Mouse (Mus musculus): ENCODE results near the gene Stat5a. TPM values are rescaled to one million over a fixed set of nuclear protein-coding genes. Genes with fewer than 3 reads are reported as not detected.

The Stat5a gene
- polyA plus RNA-seq, 1 experiment from 2014 or later: 4.0 TPM

- 0 out of 2 replicates have a peak overlapping the region, but pooled peaks have one; percentile 6 for H3K4me2 ChIP-seq
- no peaks in the 10 kb centered on the region for H3K36me3 ChIP-seq
- peaks cover 11% of the 10 kb centered on the region for H3K4me1 ChIP-seq (replicated peaks)
- no peak for ATAC-seq (ENCODE audit: insufficient number of reproducible peaks, insufficient read depth, low FRiP score, low TSS enrichment, low read depth)
- H3K27me3 ChIP-seq: peaks cover 65% of the 10 kb centered on the region
- H3K4me3 ChIP-seq (replicated peaks): no peak overlapping the region
- no peak overlapping the region for H3K27ac ChIP-seq
- no peak overlapping the region for H3K9ac ChIP-seq (replicated peaks)
- WGBS: 83% methylated on average over 7 of the region's 7 CpGs
- H3K9me3 ChIP-seq: no peaks in the 10 kb centered on the region
Measured at GRCm38 (mm10) chr11:100861335-100861734, 2.2 kb downstream of the Stat5a start.

GRCm38 (mm10) chr11:100861836-100862235 is 2.7 kb downstream of the Stat5a start:
- no peaks in the 10 kb centered on the region for H3K36me3 ChIP-seq
- no peak for ATAC-seq (ENCODE audit: insufficient number of reproducible peaks, insufficient read depth, low FRiP score, low TSS enrichment, low read depth)
- peaks cover 11% of the 10 kb centered on the region for H3K4me1 ChIP-seq (replicated peaks)
- peaks cover 61% of the 10 kb centered on the region for H3K27me3 ChIP-seq
- no peak overlapping the region for H3K4me3 ChIP-seq (replicated peaks)
- 19% methylated on average over 3 of the region's 3 CpGs for WGBS
- H3K9ac ChIP-seq (replicated peaks): no peak overlapping the region
- no peaks in the 10 kb centered on the region for H3K9me3 ChIP-seq
- H3K27ac ChIP-seq: no peak overlapping the region
- H3K4me2 ChIP-seq: 0 out of 2 replicates have a peak overlapping the region, but pooled peaks have one; percentile 6

GRCm38 (mm10) chr11:100863141-100863540 is 4.0 kb downstream of the Stat5a start:
- Histone ChIP-seq H3K4me3 (replicated peaks) (no peak overlapping the region), H3K4me2 (no peak overlapping the region), H3K36me3 (no peaks in the 10 kb centered on the region), H3K27ac (no peak overlapping the region), H3K27me3 (peaks cover 56% of the 10 kb centered on the region), H3K9me3 (no peaks in the 10 kb centered on the region), H3K9ac (replicated peaks) (no peak overlapping the region), H3K4me1 (replicated peaks) (peaks cover 11% of the 10 kb centered on the region)
- WGBS: 85% methylated on average over 10 of the region's 10 CpGs
- ATAC-seq (ENCODE audit: insufficient number of reproducible peaks, insufficient read depth, low FRiP score, low TSS enrichment, low read depth): no peak

GRCm38 (mm10) chr11:100865618-100866017 is 6.5 kb downstream of the Stat5a start:
- H3K27me3 ChIP-seq: peaks cover 31% of the 10 kb centered on the region
- no peak for ATAC-seq (ENCODE audit: insufficient number of reproducible peaks, insufficient read depth, low FRiP score, low TSS enrichment, low read depth)
- H3K9ac ChIP-seq (replicated peaks): no peak overlapping the region
- H3K36me3 ChIP-seq: no peaks in the 10 kb centered on the region
- H3K27ac ChIP-seq: no peak overlapping the region
- H3K4me3 ChIP-seq (replicated peaks): no peak overlapping the region
- H3K4me1 ChIP-seq (replicated peaks): peaks cover 11% of the 10 kb centered on the region
- 85% methylated on average over 7 of the region's 7 CpGs for WGBS
- no peak overlapping the region for H3K4me2 ChIP-seq
- no peaks in the 10 kb centered on the region for H3K9me3 ChIP-seq

GRCm38 (mm10) chr11:100870256-100870967 is 11.3 kb downstream of the Stat5a start:
- 89% methylated on average over 10 of the region's 10 CpGs for WGBS

DNA sequence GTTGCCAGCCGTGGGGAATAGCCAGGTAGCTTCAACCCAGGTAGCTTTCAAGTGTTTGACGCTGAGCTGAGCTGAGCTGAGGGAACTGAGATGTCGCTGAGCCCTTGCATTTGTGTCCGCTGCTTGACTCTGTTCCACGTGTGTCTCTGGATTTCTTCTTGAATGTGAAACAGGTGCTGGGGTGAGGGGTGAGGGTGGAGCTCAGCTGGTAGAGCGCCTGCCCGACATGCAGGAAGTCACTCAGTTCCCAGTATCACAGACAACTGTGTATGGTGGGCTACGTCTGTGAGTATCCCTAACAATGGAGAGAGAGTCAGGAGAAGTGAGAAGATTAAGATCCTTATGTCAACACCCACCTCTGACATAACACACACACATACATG is 11.8 kb downstream of the Stat5a start:
- ATAC-seq (ENCODE audit: insufficient number of reproducible peaks, insufficient read depth, low FRiP score, low TSS enrichment, low read depth): no peak
- Histone ChIP-seq H3K4me3 (replicated peaks) (no peak overlapping the region), H3K9me3 (no peaks in the 10 kb centered on the region), H3K36me3 (no peaks in the 10 kb centered on the region), H3K9ac (replicated peaks) (no peak overlapping the region), H3K4me1 (replicated peaks) (no peaks in the 10 kb centered on the region), H3K27me3 (no peaks in the 10 kb centered on the region; the same call in 1 of the 2 replicates), H3K4me2 (no peak overlapping the region), H3K27ac (no peak overlapping the region)
- WGBS: 71% methylated on average over 8 of the region's 8 CpGs

More at GRCm38 (mm10) chr11:100870256-100870967, 11.3 kb downstream of the Stat5a start:
- Histone ChIP-seq H3K36me3 (no peaks in the 10 kb centered on the region), H3K27me3 (no peaks in the 10 kb centered on the region; the same call in 1 of the 2 replicates), H3K4me3 (replicated peaks) (no peak overlapping the region), H3K27ac (no peak overlapping the region), H3K4me2 (no peak overlapping the region), H3K9me3 (no peaks in the 10 kb centered on the region), H3K9ac (replicated peaks) (no peak overlapping the region), H3K4me1 (replicated peaks) (no peaks in the 10 kb centered on the region)
- ATAC-seq (ENCODE audit: insufficient number of reproducible peaks, insufficient read depth, low FRiP score, low TSS enrichment, low read depth): no peak

DNA sequence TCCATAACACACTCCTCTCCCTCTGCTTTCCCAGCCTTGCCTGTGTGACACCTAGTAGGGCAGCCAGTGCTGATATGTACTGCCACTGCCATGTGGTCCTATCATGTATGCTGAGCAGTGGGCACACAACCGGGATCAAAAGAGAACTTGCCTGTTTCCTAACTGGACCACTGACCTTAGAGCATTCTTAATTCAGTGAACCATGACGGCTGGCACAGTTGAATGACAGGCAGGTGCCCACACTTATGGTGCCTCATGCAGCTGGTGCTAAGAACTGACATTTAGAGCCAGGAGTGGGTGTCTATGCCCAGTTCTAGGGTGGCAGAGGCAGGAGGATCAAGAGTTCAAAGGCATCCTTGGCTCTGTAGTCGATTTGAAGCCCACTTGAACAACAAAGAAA is 16.6 kb downstream of the Stat5a start:
- H3K36me3 ChIP-seq: no peaks in the 10 kb centered on the region
- no peak overlapping the region for H3K4me3 ChIP-seq (replicated peaks)
- WGBS: 72% methylated on average over 3 of the region's 3 CpGs
- H3K4me1 ChIP-seq (replicated peaks): no peaks in the 10 kb centered on the region
- H3K4me2 ChIP-seq: no peak overlapping the region
- no peak overlapping the region for H3K9ac ChIP-seq (replicated peaks)
- no peaks in the 10 kb centered on the region for H3K9me3 ChIP-seq
- H3K27me3 ChIP-seq: no peaks in the 10 kb centered on the region; the same call in 1 of the 2 replicates
- H3K27ac ChIP-seq: no peak overlapping the region
- no peak for ATAC-seq (ENCODE audit: insufficient number of reproducible peaks, insufficient read depth, low FRiP score, low TSS enrichment, low read depth)

DNA sequence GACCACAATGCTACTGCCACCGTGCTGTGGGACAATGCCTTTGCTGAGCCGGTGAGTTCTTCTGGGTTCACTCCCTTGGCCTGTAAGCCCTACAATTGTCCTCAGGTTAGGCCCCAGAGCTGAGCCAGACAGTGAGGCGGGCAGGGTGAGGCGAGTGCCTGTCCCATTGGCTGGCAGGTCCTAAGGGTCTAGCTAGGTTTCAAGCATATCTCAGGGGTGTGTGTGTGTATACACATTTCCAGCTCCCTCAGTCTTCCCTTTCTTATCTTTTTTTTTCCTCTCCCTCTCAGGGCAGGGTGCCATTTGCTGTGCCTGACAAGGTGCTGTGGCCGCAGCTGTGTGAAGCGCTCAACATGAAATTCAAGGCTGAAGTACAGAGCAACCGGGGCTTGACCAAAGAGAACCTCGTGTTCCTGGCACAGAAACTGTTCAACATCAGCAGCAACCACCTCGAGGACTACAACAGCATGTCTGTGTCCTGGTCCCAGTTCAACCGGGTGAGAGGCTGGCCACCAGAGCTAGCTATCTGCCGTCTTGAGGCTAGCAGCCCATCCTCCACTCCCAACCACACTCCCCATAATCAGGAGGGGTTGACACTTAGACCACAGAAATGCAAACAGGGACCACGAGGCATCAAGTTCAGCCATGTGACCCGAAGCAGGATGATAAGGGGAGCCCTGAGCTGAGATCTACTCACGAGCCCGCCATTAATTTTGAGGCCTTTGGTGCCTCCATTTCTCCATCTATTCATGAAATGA is 20.3 kb downstream of the Stat5a start:
- H3K27ac ChIP-seq: no peak overlapping the region
- no peak overlapping the region for H3K9ac ChIP-seq (replicated peaks)
- H3K4me2 ChIP-seq: no peak overlapping the region
- H3K9me3 ChIP-seq: no peaks in the 10 kb centered on the region
- no peaks in the 10 kb centered on the region for H3K36me3 ChIP-seq
- no peaks in the 10 kb centered on the region for H3K27me3 ChIP-seq
- 83% methylated on average over 15 of the region's 15 CpGs for WGBS
- H3K4me3 ChIP-seq (replicated peaks): no peak overlapping the region
- ATAC-seq (ENCODE audit: insufficient number of reproducible peaks, insufficient read depth, low FRiP score, low TSS enrichment, low read depth): no peak
- no peaks in the 10 kb centered on the region for H3K4me1 ChIP-seq (replicated peaks)

- no peaks in the 10 kb centered on the region for H3K9me3 ChIP-seq
- ATAC-seq (ENCODE audit: insufficient number of reproducible peaks, insufficient read depth, low FRiP score, low TSS enrichment, low read depth): no peak
- no peak overlapping the region for H3K4me3 ChIP-seq (replicated peaks)
- H3K9ac ChIP-seq (replicated peaks): no peak overlapping the region
- H3K27ac ChIP-seq: no peak overlapping the region
- H3K27me3 ChIP-seq: no peaks in the 10 kb centered on the region
- H3K4me2 ChIP-seq: no peak overlapping the region
- H3K36me3 ChIP-seq: peaks cover 31% of the 10 kb centered on the region
- 93% methylated on average over 10 of the region's 10 CpGs for WGBS
- no peaks in the 10 kb centered on the region for H3K4me1 ChIP-seq (replicated peaks)
Measured at GRCm38 (mm10) chr11:100883640-100884039, 24.5 kb downstream of the Stat5a start.

- no peaks in the 10 kb centered on the region for H3K27me3 ChIP-seq
- no peak overlapping the region for H3K4me3 ChIP-seq (replicated peaks)
- H3K4me1 ChIP-seq (replicated peaks): no peaks in the 10 kb centered on the region
- H3K9ac ChIP-seq (replicated peaks): no peak overlapping the region
- H3K9me3 ChIP-seq: no peaks in the 10 kb centered on the region
- peak overlapping the region; percentile 1; the same call in 1 of the 2 replicates for H3K27ac ChIP-seq
- peaks cover 46% of the 10 kb centered on the region for H3K36me3 ChIP-seq
- no peak for ATAC-seq (ENCODE audit: insufficient number of reproducible peaks, insufficient read depth, low FRiP score, low TSS enrichment, low read depth)
- no peak overlapping the region for H3K4me2 ChIP-seq
Measured at GRCm38 (mm10) chr11:100885472-100885871, 26.3 kb downstream of the Stat5a start.

DNA sequence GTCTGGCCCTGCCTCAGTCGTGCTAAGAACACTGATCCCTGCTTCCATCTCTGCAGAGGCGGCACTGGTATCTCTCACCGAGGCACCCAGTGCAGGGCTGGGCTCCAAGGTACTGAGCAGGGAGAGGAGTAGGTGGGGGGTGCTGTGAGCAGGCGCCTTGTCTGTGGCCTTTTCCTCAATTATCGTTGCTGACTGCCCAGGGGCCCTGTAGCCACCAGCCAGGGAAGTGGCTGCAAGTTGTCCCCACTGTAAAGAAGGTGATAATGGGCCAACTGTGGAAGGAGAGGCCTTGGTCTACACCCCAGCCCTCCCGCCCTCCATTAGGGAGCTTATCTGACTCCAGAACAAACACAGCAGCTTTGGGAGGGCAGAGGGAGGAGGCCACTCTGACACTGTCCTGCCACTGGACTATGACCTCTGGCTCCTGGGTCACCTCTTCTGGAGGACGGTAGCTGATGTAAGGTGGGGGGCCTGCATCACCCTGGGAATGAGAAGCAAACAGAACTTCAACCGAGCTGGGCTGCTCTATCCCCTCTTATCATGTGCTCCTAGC is 27.1 kb downstream of the Stat5a start:
- WGBS: 45% methylated on average over 8 of the region's 8 CpGs
- Histone ChIP-seq H3K36me3 (peaks cover 52% of the 10 kb centered on the region), H3K9me3 (no peaks in the 10 kb centered on the region), H3K4me3 (replicated peaks) (no peak overlapping the region), H3K27ac (no peak overlapping the region), H3K4me2 (no peak overlapping the region), H3K4me1 (replicated peaks) (no peaks in the 10 kb centered on the region), H3K9ac (replicated peaks) (peak overlapping the region; percentile 12; the same call in 1 of the 2 replicates), H3K27me3 (no peaks in the 10 kb centered on the region)
- ATAC-seq (ENCODE audit: insufficient number of reproducible peaks, insufficient read depth, low FRiP score, low TSS enrichment, low read depth): no peak

All from limb, embryonic 12.5 days (tissue).